Mouse (Mus musculus): ENCODE measurements around the gene Ssna1. TPM values are rescaled to one million over a fixed set of nuclear protein-coding genes. Genes with fewer than 3 reads are reported as not detected.

Gene Ssna1
- polyA plus RNA-seq, 2 experiments from 2014 or later, result 127 to 134 TPM

- no peak for ATAC-seq
Observed at GRCm38 (mm10) chr2:25289651-25290050, 17.4 kb upstream of the Ssna1 start, which contains the start of gene Lrrc26. TSS of gene Lrrc26 (plus strand) at chr2:25289915.

GRCm38 (mm10) chr2:25288734-25289345 is 16.6 kb upstream of the Ssna1 start:
- no peak for ATAC-seq

- ATAC-seq, result no peak
Observed at GRCm38 (mm10) chr2:25287927-25288649, 15.8 kb upstream of the Ssna1 start, which contains the start of gene Tmem210. TSS of gene Tmem210 (plus strand) at chr2:25288145.

- no peak for ATAC-seq
Observed at GRCm38 (mm10) chr2:25286837-25287636, 14.8 kb upstream of the Ssna1 start.

GRCm38 (mm10) chr2:25286314-25286713 is 14.1 kb upstream of the Ssna1 start:
- ATAC-seq, result no peak

GRCm38 (mm10) chr2:25285551-25285950 is 13.3 kb upstream of the Ssna1 start:
- no peak for ATAC-seq

GRCm38 (mm10) chr2:25278928-25279882 is 7.0 kb upstream of the Ssna1 start:
- ATAC-seq, result no peak

- no peak for ATAC-seq
Observed at GRCm38 (mm10) chr2:25273010-25273409, 772 bp upstream of the Ssna1 start.

- no peak for ATAC-seq
Observed at GRCm38 (mm10) chr2:25272515-25272914, 277 bp upstream of the Ssna1 start.

GRCm38 (mm10) chr2:25267746-25268309 is 4.4 kb downstream of the Ssna1 start:
- no peak for ATAC-seq

GRCm38 (mm10) chr2:25267241-25267640 is 5.0 kb downstream of the Ssna1 start:
- no peak for ATAC-seq

GRCm38 (mm10) chr2:25266720-25267119 is 5.5 kb downstream of the Ssna1 start:
- ATAC-seq, result no peak

- ATAC-seq, result no peak
Observed at GRCm38 (mm10) chr2:25265897-25266656, 6.2 kb downstream of the Ssna1 start.

GRCm38 (mm10) chr2:25264851-25265250 is 7.4 kb downstream of the Ssna1 start:
- ATAC-seq, result no peak

GRCm38 (mm10) chr2:25264286-25264660 is 8.0 kb downstream of the Ssna1 start:
- no peak for ATAC-seq

GRCm38 (mm10) chr2:25263623-25264285 is 8.5 kb downstream of the Ssna1 start:
- no peak for ATAC-seq

- peak; percentile 40 for ATAC-seq
Observed at GRCm38 (mm10) chr2:25262795-25263622, 9.2 kb downstream of the Ssna1 start.

- peak; percentile 96 for ATAC-seq
Observed at GRCm38 (mm10) chr2:25262291-25262767, 9.9 kb downstream of the Ssna1 start, which contains the start of gene Tprn. TSS of gene Tprn (plus strand) at chr2:25262618.

GRCm38 (mm10) chr2:25261870-25262269 is 10.4 kb downstream of the Ssna1 start:
- ATAC-seq, result peak; percentile 8

Measured in activated CD4-positive, CD25-positive, alpha-beta regulatory T cell, adult 4 months (primary cell).